Mouse (Mus musculus) large intestine, adult 2 months (tissue): ENCODE data around the gene Zfp59. TPM values are rescaled to one million over a fixed set of nuclear protein-coding genes. Genes with fewer than 3 reads are reported as not detected.
"Not testable (repeated sequence)": the region's sequence is repeated elsewhere in the genome, so short reads cannot be mapped to it uniquely, and the experiment has no call there.

Experiments used
- DNase-seq: peaks from one replicate; pipeline ENCODE4 v3.0.0-alpha.2; 2012; ENCODE audit warnings: low read depth, low spot score
- WGBS: fragments of 180-500 bp; shearing (Covaris S2); methylation state at CpG from one replicate; pipeline ENCODE4 v1.1.7; 2018; 5-methylcytosine and 5-hydroxymethylcytosine counted together
- polyA plus RNA-seq: library from polyadenylated mRNA; depleted of rRNA; stranded (reverse); fragments of >200 nt; gene quantifications from 2 replicates; pipeline ENCODE4 v1.2.3, GENCODE M21; 2012; rRNA removed

Gene Zfp59
- polyA plus RNA-seq, result 0.53 and 1.1 TPM in 2 replicates

- WGBS, result 2% methylated on average over 34 of the region's 34 CpGs
- peak; percentile 57 for DNase-seq
These were observed at the start of gene Zfp59 for GRCm38 (mm10) chr7:27838323-27839249. Gene Zfp59 (plus strand): TSS chr7:27838607.

DNA sequence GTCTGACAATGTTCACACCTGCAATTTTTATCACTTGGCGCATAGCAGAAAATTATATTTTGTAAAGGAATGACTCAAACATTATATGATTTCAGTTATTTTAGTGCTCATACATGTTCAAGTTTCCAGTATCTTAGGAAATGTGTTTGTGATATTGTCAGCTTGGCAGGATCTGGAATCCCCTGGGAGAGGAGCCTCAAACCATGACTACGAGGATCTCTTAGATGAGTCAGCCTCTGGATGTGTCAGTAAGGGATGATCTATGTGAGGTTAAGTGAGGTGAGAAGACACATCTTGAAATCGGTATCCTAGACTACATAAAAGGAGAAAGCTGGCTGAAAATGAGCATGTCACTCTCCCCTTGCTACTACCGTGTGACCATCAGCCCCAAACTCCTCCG lies 49.1 kb upstream of the Zfp59 start:
- WGBS, result 84% methylated on average over 5 of the region's 5 CpGs
- DNase-seq, result no peak

DNA sequence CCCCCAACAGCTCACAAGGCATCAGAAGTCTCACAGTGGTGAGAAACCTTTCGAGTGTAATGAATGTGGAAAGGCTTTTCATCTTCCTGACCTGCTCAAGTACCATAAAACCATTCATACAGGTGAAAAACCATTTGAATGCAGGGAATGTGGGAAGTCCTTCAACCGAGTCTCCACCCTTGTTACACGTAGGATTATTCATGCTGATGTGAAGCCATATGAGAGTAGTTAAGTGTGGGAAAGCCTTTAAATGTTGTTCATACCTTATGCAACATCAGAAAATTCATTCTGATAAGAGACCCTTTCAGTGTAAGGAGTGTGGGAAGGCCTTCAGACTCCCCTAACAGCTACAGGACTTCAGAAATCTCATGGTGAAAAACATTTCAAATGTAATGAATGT lies 44.5 kb upstream of the Zfp59 start:
- DNase-seq, result not testable (repeated sequence)
- 11% methylated on average over 3 of the region's 3 CpGs for WGBS

DNA sequence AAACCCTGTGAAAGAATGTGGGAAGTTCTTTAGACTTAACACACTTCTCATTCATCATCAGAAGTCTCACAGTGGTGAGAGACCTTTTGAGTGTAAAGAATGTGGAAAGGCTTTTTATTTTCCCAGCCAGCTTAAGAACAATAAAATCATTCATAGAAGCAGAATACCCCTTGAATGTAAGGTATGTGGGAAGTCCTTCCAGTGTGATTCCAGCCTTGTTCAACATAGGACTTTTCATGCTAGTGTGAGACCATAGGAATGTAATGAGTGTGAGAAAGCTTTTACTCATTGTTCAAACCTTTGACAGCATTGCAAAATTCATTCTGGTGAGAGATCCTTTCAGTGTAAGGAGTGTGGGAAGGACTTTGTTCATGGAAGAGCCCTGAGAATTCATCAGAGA lies 43.8 kb upstream of the Zfp59 start:
- DNase-seq, result no peak

- 33% methylated on average over 8 of the region's 8 CpGs for WGBS
- no peak for DNase-seq
These were observed 40.2 kb upstream of the Zfp59 start for GRCm38 (mm10) chr7:27797906-27798811.

- DNase-seq, result no peak
- 47% methylated on average over 2 of the region's 2 CpGs for WGBS
These were observed 37.3 kb upstream of the Zfp59 start for GRCm38 (mm10) chr7:27801137-27801536.

DNA sequence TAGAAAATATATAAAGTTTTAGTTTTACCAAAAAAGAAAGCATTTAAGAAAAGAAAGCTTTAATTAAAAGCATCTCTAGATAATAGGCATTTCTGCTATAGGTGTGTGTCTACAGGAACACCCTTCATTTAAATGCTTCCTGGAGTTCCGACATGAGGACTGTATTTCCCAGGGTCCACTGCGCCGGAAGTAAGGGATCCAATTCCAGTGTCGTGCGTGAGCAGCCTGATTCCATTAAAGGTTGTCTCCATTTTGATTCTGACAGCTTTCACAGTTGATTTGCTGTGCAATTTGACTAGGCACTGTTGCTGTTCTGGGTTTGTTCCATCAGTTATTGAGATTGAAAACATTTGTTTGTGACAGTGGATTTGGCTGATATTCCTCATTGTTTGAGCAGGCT lies 35.4 kb upstream of the Zfp59 start:
- no peak for DNase-seq

GRCm38 (mm10) chr7:27804297-27805030 lies 33.9 kb upstream of the Zfp59 start:
- WGBS, result under 1% methylated on average over 25 of the region's 25 CpGs
- peak; percentile 85 for DNase-seq

More for the DNA sequence above, 35.4 kb upstream of the Zfp59 start:
- WGBS, result 77% methylated on average over 5 of the region's 5 CpGs

- not testable (repeated sequence) for DNase-seq
- WGBS, result 90% methylated on average over 3 of the region's 3 CpGs
These were observed 31.5 kb upstream of the Zfp59 start, which contains the start of gene Zfp626 for GRCm38 (mm10) chr7:27806896-27807295. Gene Zfp626 (plus strand): TSS chr7:27807196.

GRCm38 (mm10) chr7:27807305-27807704 lies 31.1 kb upstream of the Zfp59 start:
- not testable (repeated sequence) for DNase-seq
- WGBS, result 80% methylated on average over 7 of the region's 7 CpGs

GRCm38 (mm10) chr7:27818526-27819110 lies 19.8 kb upstream of the Zfp59 start:
- 95% methylated on average over 7 of the region's 7 CpGs for WGBS
- no peak for DNase-seq

DNA sequence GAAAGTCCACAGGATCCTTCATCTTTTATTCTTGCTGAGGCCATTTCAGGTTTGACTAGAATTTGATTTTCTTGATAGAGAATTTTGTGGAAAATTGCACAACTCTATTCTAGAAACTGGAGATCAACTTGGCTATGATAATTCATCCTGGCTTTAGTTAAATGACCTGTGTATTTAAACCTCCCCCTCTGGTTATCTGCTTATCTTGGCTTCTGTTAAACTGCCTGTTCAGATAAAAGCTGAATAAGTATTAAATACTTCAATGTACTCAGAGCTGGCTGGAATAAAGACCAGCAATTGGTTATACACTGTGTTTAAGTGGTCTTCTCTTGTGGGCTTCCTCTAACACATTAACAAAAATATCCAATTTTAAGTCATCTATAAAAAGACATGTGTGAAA lies 15.8 kb upstream of the Zfp59 start:
- no peak for DNase-seq

- DNase-seq, result no peak
- 91% methylated on average over 2 of the region's 2 CpGs for WGBS
These were observed 4.3 kb upstream of the Zfp59 start for GRCm38 (mm10) chr7:27834131-27834530.

DNA sequence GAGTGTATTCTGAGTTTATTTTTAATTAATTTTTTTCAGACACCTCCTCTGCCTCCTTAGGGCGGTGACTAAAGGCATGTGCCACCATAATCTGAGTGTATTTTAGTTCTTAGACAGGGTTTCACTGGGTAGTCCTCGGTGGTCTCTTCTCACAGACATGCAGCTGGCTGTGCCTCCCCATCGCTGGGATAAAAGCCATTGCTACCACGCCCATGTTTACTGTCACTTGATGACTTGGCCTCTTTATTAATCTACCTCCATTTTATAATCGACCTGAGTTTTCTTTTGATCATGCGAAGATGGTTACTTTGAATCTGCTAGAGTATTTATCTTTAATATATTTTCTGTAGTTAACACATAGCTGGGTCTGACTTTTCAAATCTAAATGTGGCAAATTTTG lies 511 bp upstream of the Zfp59 start:
- 19% methylated on average over 6 of the region's 6 CpGs for WGBS
- no peak for DNase-seq

- 96% methylated on average over 7 of the region's 7 CpGs for WGBS
- DNase-seq, result no peak
These were observed 1.2 kb downstream of the Zfp59 start for GRCm38 (mm10) chr7:27839596-27839995.

GRCm38 (mm10) chr7:27840104-27840503 lies 1.7 kb downstream of the Zfp59 start:
- WGBS, result 87% methylated on average over 6 of the region's 6 CpGs
- no peak for DNase-seq

DNA sequence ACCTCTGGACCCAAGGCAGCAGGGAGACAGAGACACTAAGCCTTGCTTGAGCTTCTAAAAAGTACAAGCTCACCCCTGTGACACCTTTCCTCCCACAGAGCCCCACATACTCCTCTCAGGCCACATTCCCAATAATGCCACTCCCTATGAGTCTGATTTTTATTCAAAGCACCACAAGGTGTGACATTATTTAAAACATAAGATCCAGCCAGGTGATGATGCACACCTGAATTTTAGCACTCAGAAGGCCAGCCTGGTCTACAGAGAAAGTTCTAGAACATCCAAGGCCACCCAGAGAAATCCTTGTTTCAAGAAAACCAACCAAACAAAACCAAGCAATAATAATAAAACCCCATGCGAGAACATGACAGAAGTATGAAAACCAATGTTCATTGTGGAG lies 18.8 kb downstream of the Zfp59 start, which contains the start of gene Zfp607a:
TSS of gene Zfp607a (plus strand) at position 301 of the 400 bp plus-strand sequence.
- DNase-seq, result no peak
- 96% methylated on average over 1 of the region's 1 CpGs for WGBS

DNA sequence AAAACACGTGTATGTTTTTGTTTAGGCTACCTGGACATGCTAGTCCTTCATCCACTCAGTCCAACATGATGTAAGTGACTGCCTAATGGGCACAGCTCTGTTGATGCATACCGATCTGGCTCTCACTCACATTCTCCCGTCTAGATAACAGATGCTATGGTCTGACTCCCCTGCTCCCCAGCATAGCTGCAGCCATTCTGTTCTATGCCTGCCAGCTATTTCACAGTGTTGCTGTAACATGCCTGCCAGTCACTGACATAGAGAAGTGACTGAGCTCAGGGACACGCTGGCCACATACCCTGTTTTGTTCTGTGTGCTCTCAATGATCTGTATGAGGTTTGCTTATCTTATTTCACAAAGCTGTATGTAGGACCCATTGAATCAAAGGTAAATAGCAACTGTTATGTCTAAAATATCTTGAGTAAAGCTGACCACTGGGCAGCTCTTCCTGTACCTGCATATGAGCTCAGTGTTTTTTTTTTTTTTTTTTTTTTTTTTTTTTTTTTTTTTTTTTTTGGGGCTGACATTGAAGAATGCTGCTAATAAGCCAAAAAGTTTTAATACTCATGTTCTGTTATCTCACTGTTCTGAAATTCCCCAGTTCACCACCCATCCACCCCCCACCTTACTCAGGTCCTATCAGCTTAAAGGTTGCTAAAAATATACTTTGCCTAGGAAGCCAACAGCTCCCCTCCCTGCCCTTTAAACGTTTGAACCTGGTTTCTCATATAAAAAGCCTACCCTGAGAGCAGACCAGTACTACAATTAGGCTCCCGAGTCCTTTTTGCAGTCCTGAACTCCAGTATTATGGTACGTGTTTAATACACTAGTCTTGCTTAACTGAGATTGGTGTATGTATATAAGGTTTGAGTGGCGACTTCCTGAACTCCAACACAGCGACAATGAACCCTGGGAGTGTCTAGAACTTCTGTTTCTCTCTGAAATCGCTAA lies 21.2 kb downstream of the Zfp59 start:
- WGBS, result 19% methylated on average over 10 of the region's 10 CpGs
- peak; percentile 28 for DNase-seq
